Mouse (Mus musculus) ES-Bruce4 (cell line): ENCODE data around the gene Nat8f1.

Source experiments
- CTCF ChIP-seq: IDR thresholded peaks from one replicate; pipeline ENCODE4 v1.8.1; 2011; ENCODE audit warnings: low read depth, low read length
- POLR2A ChIP-seq: IDR thresholded peaks from one replicate; pipeline ENCODE4 v1.8.1; 2011; ENCODE audit warnings: low read length; ENCODE audit not compliant: insufficient read depth

- TF ChIP-seq CTCF (no peak), POLR2A (no peak)
These were observed 7.1 kb downstream of the Nat8f1 start for GRCm38 (mm10) chr6:85908341-85908740.
